Mouse (Mus musculus): Measurements from ENCODE around the gene Arhgap23. TPM values are rescaled to one million over a fixed set of nuclear protein-coding genes. Genes with fewer than 3 reads are reported as not detected.

The Arhgap23 gene
- polyA plus RNA-seq, 1 experiment, result 27.7 TPM

DNA sequence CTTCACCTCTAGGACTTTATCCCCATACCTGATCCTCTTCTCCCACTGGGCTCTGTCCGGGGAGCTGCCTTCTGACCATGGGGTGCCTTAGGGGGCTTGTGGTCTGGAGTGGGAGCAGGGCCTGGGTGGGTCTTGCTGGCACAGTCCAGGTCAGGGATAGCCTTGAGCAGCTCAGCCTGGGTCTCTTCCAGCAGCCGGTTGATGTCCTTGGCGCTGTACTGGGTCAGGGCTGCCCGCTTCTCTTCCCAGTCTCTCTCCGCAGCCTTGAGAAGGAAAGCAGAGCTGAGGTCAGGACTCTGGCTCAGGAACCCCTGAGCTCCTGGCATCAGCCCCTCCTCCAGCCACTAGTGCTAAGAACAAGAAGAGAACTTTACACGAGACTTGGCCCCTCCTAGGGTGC lies 110.0 kb downstream of the Arhgap23 start:
- no peaks in the 10 kb centered on the region for H3K36me3 ChIP-seq (ENCODE audit: control insufficient read depth, insufficient read depth, low read length)
- no peaks in the 10 kb centered on the region for H3K27me3 ChIP-seq (ENCODE audit: control insufficient read depth, insufficient read depth, low read length)
- peaks cover 3% of the 10 kb centered on the region for H3K4me1 ChIP-seq (ENCODE audit: control insufficient read depth, insufficient read depth, low read length)
- TF ChIP-seq CTCF (IDR thresholded peaks at IDR 0.05; ENCODE audit: control insufficient read depth, insufficient read depth, insufficient replicate concordance, low read depth, low read length) (no peak), POLR2A (IDR thresholded peaks at IDR 0.05; ENCODE audit: control insufficient read depth, low read depth, low read length) (no peak)
- H3K27ac ChIP-seq (ENCODE audit: control insufficient read depth, insufficient read depth, low read depth, low read length), result no peak overlapping the region
- H3K4me3 ChIP-seq (ENCODE audit: control insufficient read depth, low read depth, low read length), result no peak overlapping the region

DNA sequence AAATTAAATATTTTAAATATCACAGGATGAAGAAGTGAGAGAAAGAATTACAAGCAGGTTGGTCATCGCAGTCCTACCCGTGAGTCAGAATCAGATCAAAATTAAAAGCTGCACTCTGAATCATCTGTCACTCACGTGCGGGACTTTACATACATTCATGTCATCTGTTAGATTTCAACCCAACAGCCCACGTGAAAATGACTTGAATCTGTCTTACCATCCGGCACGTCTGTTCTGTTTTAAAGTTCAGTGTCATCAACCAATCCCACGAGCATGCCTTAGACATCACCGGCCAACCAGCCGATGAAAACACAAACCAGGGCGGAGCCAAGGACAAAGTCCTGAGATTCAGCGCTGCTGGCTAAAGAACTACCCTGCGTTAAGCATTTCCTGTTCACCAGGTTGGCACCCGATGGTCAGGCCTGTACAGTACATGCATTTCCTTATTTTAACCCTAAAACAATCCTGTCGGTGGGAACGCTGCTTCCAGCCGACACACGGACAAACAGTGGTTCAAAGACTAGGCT lies 113.0 kb downstream of the Arhgap23 start:
- H3K27me3 ChIP-seq (ENCODE audit: control insufficient read depth, insufficient read depth, low read length), result no peaks in the 10 kb centered on the region
- H3K36me3 ChIP-seq (ENCODE audit: control insufficient read depth, insufficient read depth, low read length), result no peaks in the 10 kb centered on the region
- H3K27ac ChIP-seq (ENCODE audit: control insufficient read depth, insufficient read depth, low read depth, low read length), result no peak overlapping the region
- no peak for TF ChIP-seq CTCF (IDR thresholded peaks at IDR 0.05; ENCODE audit: control insufficient read depth, insufficient read depth, insufficient replicate concordance, low read depth, low read length)
- no peak for TF ChIP-seq POLR2A (IDR thresholded peaks at IDR 0.05; ENCODE audit: control insufficient read depth, low read depth, low read length)
- H3K4me1 ChIP-seq (ENCODE audit: control insufficient read depth, insufficient read depth, low read length), result peaks cover 16% of the 10 kb centered on the region
- no peak overlapping the region for H3K4me3 ChIP-seq (ENCODE audit: control insufficient read depth, low read depth, low read length)

DNA sequence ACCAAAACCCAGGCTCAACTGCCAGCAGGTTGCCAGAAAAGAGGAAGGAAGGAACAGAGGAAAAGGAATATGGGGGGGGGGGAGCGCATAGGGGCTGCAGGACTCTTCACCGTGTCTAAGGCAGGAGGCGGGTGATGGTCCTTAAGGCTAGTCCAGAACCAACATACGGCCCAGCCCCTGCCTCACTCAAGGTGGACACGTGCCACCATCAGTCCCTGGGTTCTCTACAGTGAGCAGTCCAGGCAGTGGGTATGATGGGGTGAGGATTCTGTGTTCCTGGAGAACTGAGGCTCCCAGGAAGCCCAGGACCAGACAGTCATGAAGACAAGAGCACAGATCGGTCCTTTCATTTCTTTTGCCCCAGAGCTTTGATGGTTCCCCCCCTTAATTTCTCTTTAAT lies 114.7 kb downstream of the Arhgap23 start:
- Histone ChIP-seq H3K27me3 (ENCODE audit: control insufficient read depth, insufficient read depth, low read length) (no peaks in the 10 kb centered on the region; the same call in 1 of the 2 replicates), H3K4me1 (ENCODE audit: control insufficient read depth, insufficient read depth, low read length) (peaks cover 17% of the 10 kb centered on the region), H3K36me3 (ENCODE audit: control insufficient read depth, insufficient read depth, low read length) (no peaks in the 10 kb centered on the region), H3K27ac (ENCODE audit: control insufficient read depth, insufficient read depth, low read depth, low read length) (no peak overlapping the region), H3K4me3 (ENCODE audit: control insufficient read depth, low read depth, low read length) (no peak overlapping the region)
- TF ChIP-seq CTCF (IDR thresholded peaks at IDR 0.05; ENCODE audit: control insufficient read depth, insufficient read depth, insufficient replicate concordance, low read depth, low read length) (no peak), POLR2A (IDR thresholded peaks at IDR 0.05; ENCODE audit: control insufficient read depth, low read depth, low read length) (no peak)

DNA sequence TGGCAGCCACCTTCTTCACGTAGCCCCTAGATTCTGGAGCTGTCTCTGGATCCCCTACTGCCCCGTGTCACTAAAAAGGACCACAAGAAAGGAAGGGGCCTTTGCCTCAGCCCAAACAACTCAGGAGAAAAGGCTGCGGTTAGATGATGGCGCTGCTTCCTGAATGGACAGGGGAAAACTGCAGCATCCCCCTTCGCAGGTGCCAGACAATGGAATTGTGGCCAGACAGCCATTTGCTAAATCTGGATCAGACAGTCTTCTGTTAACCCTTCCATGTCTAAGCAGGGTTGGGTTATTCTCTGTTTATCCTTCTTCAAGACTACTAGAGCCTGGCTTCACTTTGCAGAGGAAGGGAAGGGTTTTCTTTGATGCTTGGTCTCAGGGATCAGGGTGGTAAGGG lies 115.6 kb downstream of the Arhgap23 start:
- TF ChIP-seq POLR2A (IDR thresholded peaks at IDR 0.05; ENCODE audit: control insufficient read depth, low read depth, low read length) (no peak), CTCF (IDR thresholded peaks at IDR 0.05; ENCODE audit: control insufficient read depth, insufficient read depth, insufficient replicate concordance, low read depth, low read length) (no peak)
- Histone ChIP-seq H3K4me3 (ENCODE audit: control insufficient read depth, low read depth, low read length) (no peak overlapping the region), H3K27me3 (ENCODE audit: control insufficient read depth, insufficient read depth, low read length) (no peaks in the 10 kb centered on the region; the same call in 1 of the 2 replicates), H3K4me1 (ENCODE audit: control insufficient read depth, insufficient read depth, low read length) (peaks cover 17% of the 10 kb centered on the region), H3K27ac (ENCODE audit: control insufficient read depth, insufficient read depth, low read depth, low read length) (no peak overlapping the region), H3K36me3 (ENCODE audit: control insufficient read depth, insufficient read depth, low read length) (no peaks in the 10 kb centered on the region)

DNA sequence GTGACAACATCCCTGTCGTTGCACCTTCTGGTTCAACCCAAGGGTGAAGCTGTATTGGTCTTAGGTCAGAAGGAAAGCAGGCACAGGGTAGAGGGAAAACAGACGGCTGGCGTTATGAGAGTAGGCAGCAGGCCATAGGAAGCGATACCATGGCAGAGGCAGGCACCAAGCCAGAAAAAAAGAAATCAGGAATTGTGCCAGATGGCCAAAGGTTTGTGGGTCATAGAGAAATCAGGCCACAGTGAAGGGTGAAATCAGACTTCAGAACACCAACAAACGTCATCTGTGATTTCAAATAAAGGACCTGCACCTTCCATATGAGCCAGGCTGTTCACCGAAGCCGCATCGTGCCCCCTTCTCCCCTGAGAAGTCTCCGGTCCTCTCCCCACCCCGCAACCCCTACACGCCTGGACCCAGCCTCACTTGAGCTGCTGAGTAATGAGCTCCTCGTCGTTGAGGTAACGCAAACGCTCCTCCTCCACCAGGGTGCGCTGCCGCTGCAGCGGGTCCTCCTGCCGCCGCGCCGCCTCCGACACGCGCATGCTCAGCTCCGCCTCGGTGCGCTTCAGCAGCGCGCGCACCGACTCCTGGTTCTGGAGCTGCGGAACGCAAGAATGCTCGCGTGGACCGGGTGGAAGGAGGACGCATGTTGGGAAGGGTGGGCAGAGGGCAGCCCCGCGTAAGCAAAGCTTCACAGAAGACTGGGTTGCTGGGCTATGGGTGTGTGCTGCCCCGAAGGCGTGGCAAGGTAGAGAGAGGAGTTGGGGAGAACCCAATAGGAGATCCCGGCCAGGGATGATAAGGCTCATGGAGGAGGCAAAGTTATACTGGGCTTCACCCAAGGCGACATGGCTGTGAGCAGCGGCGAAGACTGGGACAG lies 116.3 kb downstream of the Arhgap23 start:
- peak; percentile 83; the same call in 1 of the 2 replicates for TF ChIP-seq CTCF (IDR thresholded peaks at IDR 0.05; ENCODE audit: control insufficient read depth, insufficient read depth, insufficient replicate concordance, low read depth, low read length)
- no peak for TF ChIP-seq POLR2A (IDR thresholded peaks at IDR 0.05; ENCODE audit: control insufficient read depth, low read depth, low read length)
- H3K27ac ChIP-seq (ENCODE audit: control insufficient read depth, insufficient read depth, low read depth, low read length), result no peak overlapping the region
- no peaks in the 10 kb centered on the region; the same call in 1 of the 2 replicates for H3K27me3 ChIP-seq (ENCODE audit: control insufficient read depth, insufficient read depth, low read length)
- H3K4me3 ChIP-seq (ENCODE audit: control insufficient read depth, low read depth, low read length), result peak overlapping the region; percentile 63
- H3K36me3 ChIP-seq (ENCODE audit: control insufficient read depth, insufficient read depth, low read length), result no peaks in the 10 kb centered on the region
- peaks cover 17% of the 10 kb centered on the region for H3K4me1 ChIP-seq (ENCODE audit: control insufficient read depth, insufficient read depth, low read length)

DNA sequence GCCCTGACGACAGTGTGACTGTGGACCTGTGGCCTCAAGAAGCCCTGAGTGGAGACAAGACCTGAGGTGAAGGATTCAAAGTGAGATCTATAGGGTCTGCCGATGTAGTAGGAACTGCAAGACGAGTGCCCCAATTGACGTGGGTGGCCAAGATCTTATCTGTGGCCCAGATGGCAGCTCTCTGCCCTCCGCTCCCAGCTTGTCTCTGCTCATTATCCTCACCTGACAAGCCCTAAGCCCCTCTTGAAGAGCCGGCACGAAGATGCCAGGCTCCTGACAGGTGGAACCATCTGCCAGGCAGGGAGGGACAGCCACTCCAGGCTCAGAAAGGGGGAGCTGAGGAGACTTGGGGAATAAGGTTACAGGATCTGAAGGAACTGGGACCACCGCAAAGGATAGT lies 117.0 kb downstream of the Arhgap23 start:
- TF ChIP-seq CTCF (IDR thresholded peaks at IDR 0.05; ENCODE audit: control insufficient read depth, insufficient read depth, insufficient replicate concordance, low read depth, low read length), result no peak
- TF ChIP-seq POLR2A (IDR thresholded peaks at IDR 0.05; ENCODE audit: control insufficient read depth, low read depth, low read length), result no peak
- H3K36me3 ChIP-seq (ENCODE audit: control insufficient read depth, insufficient read depth, low read length), result no peaks in the 10 kb centered on the region
- no peak overlapping the region for H3K4me3 ChIP-seq (ENCODE audit: control insufficient read depth, low read depth, low read length)
- peaks cover 20% of the 10 kb centered on the region for H3K4me1 ChIP-seq (ENCODE audit: control insufficient read depth, insufficient read depth, low read length)
- peaks cover 2% of the 10 kb centered on the region for H3K27me3 ChIP-seq (ENCODE audit: control insufficient read depth, insufficient read depth, low read length)
- no peak overlapping the region for H3K27ac ChIP-seq (ENCODE audit: control insufficient read depth, insufficient read depth, low read depth, low read length)

DNA sequence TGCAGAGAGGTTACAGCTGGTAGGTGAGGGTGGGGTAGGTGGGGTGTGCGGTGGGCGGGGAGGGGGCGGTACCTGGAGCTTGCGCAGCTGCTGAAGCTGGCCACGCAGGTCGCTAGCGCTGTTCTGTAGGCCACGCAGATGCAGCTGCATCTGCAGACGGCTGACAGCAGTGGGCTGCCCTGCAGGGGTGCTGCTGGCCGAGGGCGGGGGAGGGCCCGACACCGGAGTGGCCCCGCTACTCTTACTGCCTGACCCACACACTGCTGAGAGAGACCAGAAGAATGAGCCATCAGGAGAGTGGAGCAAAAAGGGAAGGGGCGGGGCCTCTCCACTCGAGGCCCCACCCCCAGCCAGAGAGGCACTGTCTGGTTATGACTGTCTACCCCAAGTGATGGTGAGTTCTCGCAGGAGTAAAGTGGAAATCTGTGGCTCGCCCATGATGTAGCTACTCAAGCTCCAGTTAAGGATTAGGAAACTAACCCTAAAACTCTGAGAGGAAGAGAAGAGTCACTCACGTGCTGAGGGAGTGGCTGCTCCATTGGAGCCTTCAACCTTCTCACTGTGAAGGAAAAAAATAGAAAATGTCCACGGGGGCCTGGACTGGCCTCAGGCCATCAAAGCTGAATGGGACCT lies 117.7 kb downstream of the Arhgap23 start:
- Histone ChIP-seq H3K36me3 (ENCODE audit: control insufficient read depth, insufficient read depth, low read length) (no peaks in the 10 kb centered on the region), H3K4me3 (ENCODE audit: control insufficient read depth, low read depth, low read length) (no peak overlapping the region), H3K27me3 (ENCODE audit: control insufficient read depth, insufficient read depth, low read length) (peaks cover 2% of the 10 kb centered on the region), H3K27ac (ENCODE audit: control insufficient read depth, insufficient read depth, low read depth, low read length) (no peak overlapping the region), H3K4me1 (ENCODE audit: control insufficient read depth, insufficient read depth, low read length) (peaks cover 20% of the 10 kb centered on the region)
- TF ChIP-seq CTCF (IDR thresholded peaks at IDR 0.05; ENCODE audit: control insufficient read depth, insufficient read depth, insufficient replicate concordance, low read depth, low read length) (no peak), POLR2A (IDR thresholded peaks at IDR 0.05; ENCODE audit: control insufficient read depth, low read depth, low read length) (no peak)
